Mouse (Mus musculus) MEL (cell line): ENCODE measurements around the gene Rhob. TPM values are rescaled to one million over a fixed set of nuclear protein-coding genes. Genes with fewer than 3 reads are reported as not detected.

ENCODE experiments used
- DNase-seq: peaks from one replicate; pipeline ENCODE4 v3.0.0; 2011; ENCODE audit warnings: low read depth, low spot score
- H3K27ac ChIP-seq: 2 replicates; pipeline ENCODE4 v1.5.1; 2012; ENCODE audit warnings: low read depth, mild to moderate bottlenecking, control low read depth, low read length, moderate library complexity; ENCODE audit not compliant: control insufficient read depth
- H3K27me3 ChIP-seq, 2 experiments: fragments of 150-350 bp in 1 of 2; sonication (generic) in 1 of 2; 2 replicates each; pipeline ENCODE4 v1.6.1; 2012; ENCODE audit warnings: low read length in 2 of 2, mild to moderate bottlenecking in 2 of 2, improper control_type of control experiment in 1 of 2, moderate library complexity in 1 of 2; ENCODE audit not compliant: insufficient read depth in 2 of 2, control insufficient read depth in 1 of 2
- H3K36me3 ChIP-seq, 2 experiments: 2 replicates each; pipeline ENCODE4 v1.6.1; 2012 to 2014; ENCODE audit warnings: low read length in 2 of 2, improper control_type of control experiment in 1 of 2, inconsistent platforms in 1 of 2, mild to moderate bottlenecking in 1 of 2; ENCODE audit not compliant: insufficient read depth in 2 of 2, control insufficient read depth in 1 of 2
- H3K4me1 ChIP-seq, 2 experiments: fragments of 150-350 bp in 1 of 2; sonication (generic) in 1 of 2; 2 replicates each; pipeline ENCODE4 v1.6.1; 2012; ENCODE audit warnings: low read length in 2 of 2, improper control_type of control experiment in 1 of 2, mild to moderate bottlenecking in 1 of 2; ENCODE audit not compliant: insufficient read depth in 2 of 2, control insufficient read depth in 1 of 2
- H3K4me3 ChIP-seq, 2 experiments: fragments of 150-350 bp in 1 of 2; sonication (generic) in 1 of 2; 2 replicates each; pipeline ENCODE4 v1.5.1; 2012; ENCODE audit warnings: low read depth in 2 of 2, low read length in 2 of 2, mild to moderate bottlenecking in 2 of 2, moderate library complexity in 2 of 2, control low read depth in 1 of 2, improper control_type of control experiment in 1 of 2; ENCODE audit not compliant: control insufficient read depth in 1 of 2, insufficient read depth in 1 of 2
- H3K79me2 ChIP-seq: 2 replicates; pipeline ENCODE4 v1.6.1; 2012; ENCODE audit warnings: mild to moderate bottlenecking, low read length, moderate library complexity; ENCODE audit not compliant: control insufficient read depth, poor library complexity, insufficient read depth
- H3K9ac ChIP-seq: 2 replicates; pipeline ENCODE4 v1.6.1; 2012; ENCODE audit warnings: low read depth, mild to moderate bottlenecking, control low read depth, low read length, moderate library complexity; ENCODE audit not compliant: control insufficient read depth, poor library complexity, severe bottlenecking
- H3K9me3 ChIP-seq: fragments of 150-350 bp; sonication (generic); replicated peaks from 2 replicates; pipeline ENCODE4 v1.6.1; 2012; ENCODE audit warnings: mild to moderate bottlenecking, low read length, improper control_type of control experiment, moderate library complexity; ENCODE audit not compliant: insufficient read depth
- CHD1 ChIP-seq: IDR thresholded peaks from 2 replicates; pipeline ENCODE4 v1.6.1; 2012; ENCODE audit warnings: low read depth, mild to moderate bottlenecking, inconsistent platforms, low read length, improper control_type of control experiment
- CHD2 ChIP-seq: IDR thresholded peaks from 2 replicates; pipeline ENCODE4 v1.6.1; 2011; ENCODE audit warnings: low read length, improper control_type of control experiment
- CTCF ChIP-seq, 3 experiments: IDR thresholded peaks in 2 of 3; conservative IDR thresholded peaks in 1 of 3; 2 replicates each; pipeline ENCODE4 v1.5.1; 2011 to 2012; ENCODE audit warnings: low read length in 3 of 3, low read depth in 2 of 3, mild to moderate bottlenecking in 2 of 3, improper control_type of control experiment in 1 of 3, inconsistent platforms in 1 of 3, mixed read lengths in 1 of 3, moderate library complexity in 1 of 3; ENCODE audit not compliant: control insufficient read depth in 1 of 3, insufficient read depth in 1 of 3, poor library complexity in 1 of 3, severe bottlenecking in 1 of 3
- E2F4 ChIP-seq: IDR thresholded peaks from 2 replicates; pipeline ENCODE4 v1.6.1; 2011; ENCODE audit warnings: low read depth, low read length, improper control_type of control experiment, borderline replicate concordance
- EP300 ChIP-seq, 2 experiments: IDR thresholded peaks; 2 replicates each; pipeline ENCODE4 v1.6.1; 2011; ENCODE audit warnings: improper control_type of control experiment in 2 of 2, low read length in 2 of 2, low read depth in 1 of 2, mild to moderate bottlenecking in 1 of 2
- ETS1 ChIP-seq: IDR thresholded peaks from 2 replicates; pipeline ENCODE4 v1.6.1; 2012; ENCODE audit warnings: low read depth, mild to moderate bottlenecking, inconsistent platforms, low read length, improper control_type of control experiment, moderate library complexity
- GABPA ChIP-seq: IDR thresholded peaks from 2 replicates; pipeline ENCODE4 v1.6.1; 2012; ENCODE audit warnings: low read depth, mild to moderate bottlenecking, inconsistent platforms, low read length, improper control_type of control experiment, moderate library complexity
- GATA1 ChIP-seq: IDR thresholded peaks from 2 replicates; pipeline ENCODE4 v1.6.1; 2011; ENCODE audit warnings: low read depth, low read length, improper control_type of control experiment
- HCFC1 ChIP-seq: IDR thresholded peaks from 2 replicates; pipeline ENCODE4 v1.6.1; 2012; ENCODE audit warnings: low read depth, mild to moderate bottlenecking, inconsistent platforms, low read length, improper control_type of control experiment, moderate library complexity
- JUND ChIP-seq: IDR thresholded peaks from 2 replicates; pipeline ENCODE4 v1.6.1; 2011; ENCODE audit warnings: low read depth, mild to moderate bottlenecking, improper control_type of control experiment, low read length
- KAT2A ChIP-seq: conservative IDR thresholded peaks from 2 replicates; pipeline ENCODE4 v1.6.1; 2012; ENCODE audit warnings: low read depth, low read length, improper control_type of control experiment, inconsistent platforms
- MAFK ChIP-seq: IDR thresholded peaks from 2 replicates; pipeline ENCODE4 v1.6.1; 2011; ENCODE audit warnings: low read depth, mild to moderate bottlenecking, low read length, improper control_type of control experiment, borderline replicate concordance
- MAX ChIP-seq: IDR thresholded peaks from 2 replicates; pipeline ENCODE4 v1.6.1; 2011; ENCODE audit warnings: low read length, improper control_type of control experiment
- MAZ ChIP-seq: IDR thresholded peaks from 2 replicates; pipeline ENCODE4 v1.6.1; 2012; ENCODE audit warnings: low read depth, mild to moderate bottlenecking, inconsistent platforms, low read length, improper control_type of control experiment
- MXI1 ChIP-seq: IDR thresholded peaks from 2 replicates; pipeline ENCODE4 v1.6.1; 2011; ENCODE audit warnings: mild to moderate bottlenecking, low read depth, low read length, improper control_type of control experiment
- MYB ChIP-seq: IDR thresholded peaks from 2 replicates; pipeline ENCODE4 v1.6.1; 2011; ENCODE audit warnings: mild to moderate bottlenecking, low read depth, low read length, improper control_type of control experiment
- MYC ChIP-seq: IDR thresholded peaks from 2 replicates; pipeline ENCODE4 v1.6.1; 2011; ENCODE audit warnings: low read depth, mild to moderate bottlenecking, low read length, improper control_type of control experiment, moderate library complexity
- NELFE ChIP-seq: IDR thresholded peaks from 2 replicates; pipeline ENCODE4 v1.6.1; 2011; ENCODE audit warnings: low read depth, low read length, improper control_type of control experiment
- POLR2A ChIP-seq, 2 experiments: IDR thresholded peaks; 2 replicates each; pipeline ENCODE4 v1.6.1; 2011 to 2012; ENCODE audit warnings: low read length in 2 of 2, mild to moderate bottlenecking in 2 of 2, control low read depth in 1 of 2, improper control_type of control experiment in 1 of 2, low read depth in 1 of 2, moderate library complexity in 1 of 2; ENCODE audit not compliant: control insufficient read depth in 1 of 2, insufficient read depth in 1 of 2, poor library complexity in 1 of 2
- POLR2AphosphoS2 ChIP-seq: IDR thresholded peaks from 2 replicates; pipeline ENCODE4 v1.6.1; 2011; ENCODE audit warnings: low read length, improper control_type of control experiment
- POLR2AphosphoS5 ChIP-seq: IDR thresholded peaks from 2 replicates; pipeline ENCODE4 v1.6.1; 2012; ENCODE audit warnings: low read depth, borderline replicate concordance, mild to moderate bottlenecking, inconsistent platforms, low read length, moderate library complexity, mixed read lengths
- RAD21 ChIP-seq: IDR thresholded peaks from 2 replicates; pipeline ENCODE4 v1.6.1; 2011; ENCODE audit warnings: mild to moderate bottlenecking, low read depth, low read length, improper control_type of control experiment
- RCOR1 ChIP-seq: IDR thresholded peaks from 2 replicates; pipeline ENCODE4 v1.6.1; 2012; ENCODE audit warnings: low read depth, mild to moderate bottlenecking, inconsistent platforms, low read length, improper control_type of control experiment
- SIN3A ChIP-seq: IDR thresholded peaks from 2 replicates; pipeline ENCODE4 v1.6.1; 2012; ENCODE audit warnings: low read length, improper control_type of control experiment, inconsistent platforms
- TBP ChIP-seq: IDR thresholded peaks from 2 replicates; pipeline ENCODE4 v1.8.0; 2011; ENCODE audit warnings: low read depth, low read length, improper control_type of control experiment
- UBTF ChIP-seq: IDR thresholded peaks from 2 replicates; pipeline ENCODE4 v1.6.1; 2012; ENCODE audit warnings: low read depth, mild to moderate bottlenecking, inconsistent platforms, low read length, improper control_type of control experiment, moderate library complexity, borderline replicate concordance; ENCODE audit not compliant: insufficient read depth
- USF1 ChIP-seq: IDR thresholded peaks from 2 replicates; pipeline ENCODE4 v1.6.1; 2014; ENCODE audit warnings: low read depth, mild to moderate bottlenecking, inconsistent platforms, low read length, improper control_type of control experiment, moderate library complexity
- USF2 ChIP-seq, 2 experiments: IDR thresholded peaks; 2 replicates each; pipeline ENCODE4 v1.6.1; 2011 to 2012; ENCODE audit warnings: improper control_type of control experiment in 2 of 2, low read length in 2 of 2, borderline replicate concordance in 1 of 2, inconsistent platforms in 1 of 2, low read depth in 1 of 2, mild to moderate bottlenecking in 1 of 2; ENCODE audit not compliant: insufficient read depth in 1 of 2
- ZKSCAN1 ChIP-seq: IDR thresholded peaks from 2 replicates; pipeline ENCODE4 v1.6.1; 2012; ENCODE audit warnings: low read depth, mild to moderate bottlenecking, inconsistent platforms, low read length, improper control_type of control experiment, moderate library complexity
- ZNF384 ChIP-seq: IDR thresholded peaks from 2 replicates; pipeline ENCODE4 v1.6.1; 2012; ENCODE audit warnings: low read depth, mild to moderate bottlenecking, inconsistent platforms, low read length, improper control_type of control experiment
- polyA plus RNA-seq, 2 experiments: library from polyadenylated mRNA; stranded (reverse) in 1 of 2; unstranded in 1 of 2; fragments of >175 nt in 1 of 2; fragments of >200 nt in 1 of 2; gene quantifications; 2 replicates each; pipeline versions ENCODE4 v1.2.1 to v1.2.4; 2012; ENCODE audit warnings: low replicate concordance in 2 of 2, low read depth in 1 of 2; ENCODE audit not compliant: insufficient read length in 2 of 2, insufficient read depth in 1 of 2, missing spikeins in 1 of 2
- total RNA-seq: library from RNA; depleted of rRNA; stranded (reverse); fragments of 300-350 nt; gene quantifications from 2 replicates; pipeline ENCODE4 v1.2.3, GENCODE M21; 2012

Rhob gene
- total and polyA plus RNA-seq, 3 experiments, result 1.8 to 6.0 TPM; not detected in 1

DNA sequence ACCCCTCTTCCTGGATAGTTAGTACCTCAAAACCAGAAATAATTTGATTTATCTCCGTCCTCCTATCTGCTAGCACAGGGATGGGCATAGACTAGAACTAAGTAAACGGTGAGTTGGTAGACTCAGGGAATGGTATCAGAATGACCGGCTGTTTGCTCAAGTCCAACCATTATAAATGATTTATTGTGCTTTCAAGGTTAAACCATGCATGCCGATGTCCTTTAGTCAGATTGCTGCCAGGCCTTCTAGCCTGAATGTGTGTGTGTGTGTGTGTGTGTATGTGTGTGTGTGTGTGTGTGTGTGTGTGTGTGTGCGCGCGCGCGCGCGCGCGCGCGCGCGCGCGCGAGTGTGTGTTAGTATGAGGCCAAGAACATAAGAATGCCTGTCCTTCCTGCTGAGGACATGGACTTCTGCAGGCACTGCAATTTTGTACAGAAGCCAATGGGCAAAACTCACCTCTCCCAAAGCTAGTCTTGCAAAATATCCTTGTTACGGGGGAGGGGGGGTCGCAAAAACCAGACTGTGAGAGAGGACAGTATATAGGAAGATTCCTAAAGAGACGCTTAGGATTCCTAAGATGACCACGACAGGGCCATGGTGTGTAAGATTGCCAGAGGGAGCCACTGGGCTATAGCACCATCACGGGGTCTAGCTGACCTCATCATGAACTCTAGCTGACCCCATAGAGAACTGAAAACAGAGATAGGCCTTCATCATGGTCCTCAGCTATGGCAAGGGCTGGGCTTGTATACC, 29.9 kb downstream of the Rhob start:
- no peaks in the 10 kb centered on the region for H3K79me2 ChIP-seq
- no peaks in the 10 kb centered on the region for H3K9me3 ChIP-seq
- TF ChIP-seq MAX, result no peak
- no peak for TF ChIP-seq POLR2AphosphoS2
- TF ChIP-seq MAFK, result no peak
- no peak for TF ChIP-seq POLR2A (IDR thresholded peaks at IDR 0.05; ENCODE audit: control insufficient read depth in 1 of 2, insufficient read depth in 1 of 2, low read depth in 1 of 2, low read length in 2 of 2, poor library complexity in 1 of 2)
- no peak for TF ChIP-seq USF2 (IDR thresholded peaks at IDR 0.05; ENCODE audit: borderline replicate concordance in 1 of 2, insufficient read depth in 1 of 2, low read depth in 1 of 2, low read length in 2 of 2)
- no peak for TF ChIP-seq CHD1
- no peak for TF ChIP-seq KAT2A
- no peak for TF ChIP-seq MYC
- no peak for TF ChIP-seq ZKSCAN1
- TF ChIP-seq MXI1, result no peak
- TF ChIP-seq CHD2, result no peak
- TF ChIP-seq NELFE, result no peak
- no peak for TF ChIP-seq CTCF (IDR thresholded peaks at IDR 0.05 in 2 of 3, conservative IDR thresholded peaks at IDR 0.05 in 1 of 3; ENCODE audit: control insufficient read depth in 1 of 3, insufficient read depth in 1 of 3, low read depth in 2 of 3, low read length in 3 of 3, poor library complexity in 1 of 3, severe bottlenecking in 1 of 3)
- TF ChIP-seq MAZ, result no peak
- H3K36me3 ChIP-seq, result no peaks in the 10 kb centered on the region
- no peak overlapping the region for H3K9ac ChIP-seq
- H3K27me3 ChIP-seq, result peaks cover 0 to 1% of the 10 kb centered on the region in 2 experiments; a peak in 1 of 4 replicates
- DNase-seq, result no peak
- H3K27ac ChIP-seq, result no peak overlapping the region
- H3K4me1 ChIP-seq, result no peaks in the 10 kb centered on the region
- H3K4me3 ChIP-seq, result no peak overlapping the region

DNA sequence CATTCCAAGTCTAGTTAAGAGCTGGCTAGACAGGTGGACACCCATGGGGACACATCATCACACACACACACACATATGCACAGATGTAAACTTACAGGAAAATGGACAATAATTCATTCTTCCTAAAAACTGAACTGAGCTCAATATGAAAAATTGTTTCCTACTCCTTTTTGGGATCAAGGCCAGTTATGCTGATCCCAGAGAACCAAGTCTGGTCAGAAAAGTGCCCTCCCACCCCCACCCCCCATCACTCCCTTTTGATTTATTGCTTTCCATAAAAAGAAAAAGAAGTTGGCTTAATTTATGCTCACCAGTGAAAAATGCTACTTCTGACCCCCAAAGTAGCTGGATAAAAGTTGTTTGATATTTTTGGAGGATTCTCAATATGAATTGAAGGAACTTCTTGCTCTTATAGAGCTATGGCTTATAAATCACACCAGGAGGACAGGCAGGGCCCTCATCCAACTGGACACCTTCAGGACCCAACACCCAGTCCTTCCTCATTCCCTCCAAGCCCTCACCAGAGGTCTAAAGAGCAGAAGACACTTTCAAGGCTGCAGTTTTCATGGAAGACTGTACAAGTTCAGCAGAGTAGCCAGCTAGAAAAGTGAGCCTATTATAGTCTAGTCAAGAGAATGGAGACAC, 31.5 kb downstream of the Rhob start:
- H3K4me3 ChIP-seq, result no peak overlapping the region
- DNase-seq, result no peak
- peaks cover 0 to 5% of the 10 kb centered on the region in 2 experiments; a peak in 2 of 4 replicates for H3K27me3 ChIP-seq
- no peak for TF ChIP-seq EP300 (IDR thresholded peaks at IDR 0.05; ENCODE audit: low read depth in 1 of 2, low read length in 2 of 2)
- no peak for TF ChIP-seq USF1
- TF ChIP-seq POLR2AphosphoS5, result no peak
- no peak for TF ChIP-seq KAT2A
- no peak for TF ChIP-seq POLR2A (IDR thresholded peaks at IDR 0.05; ENCODE audit: control insufficient read depth in 1 of 2, insufficient read depth in 1 of 2, low read depth in 1 of 2, low read length in 2 of 2, poor library complexity in 1 of 2)
- no peak for TF ChIP-seq MYB
- TF ChIP-seq GABPA, result no peak
- no peak for TF ChIP-seq TBP
- TF ChIP-seq RCOR1, result no peak
- no peak for TF ChIP-seq JUND
- no peak for TF ChIP-seq RAD21
- no peak for TF ChIP-seq HCFC1
- TF ChIP-seq MAX, result no peak
- TF ChIP-seq GATA1, result no peak
- TF ChIP-seq SIN3A, result no peak
- no peak for TF ChIP-seq ZNF384
- no peak for TF ChIP-seq NELFE
- TF ChIP-seq ETS1, result no peak
- TF ChIP-seq UBTF, result no peak
- TF ChIP-seq E2F4, result no peak
- no peaks in the 10 kb centered on the region for H3K36me3 ChIP-seq
- no peaks in the 10 kb centered on the region for H3K79me2 ChIP-seq
- no peak overlapping the region for H3K9ac ChIP-seq
- no peak overlapping the region for H3K27ac ChIP-seq
- H3K4me1 ChIP-seq, result no peaks in the 10 kb centered on the region
- H3K9me3 ChIP-seq, result no peaks in the 10 kb centered on the region
